Mouse (Mus musculus) forebrain, postnatal 0 days (tissue): ENCODE measurements at regions not wholly inside any gene's neighbourhood (a gene's known extent, or its start where the extent isn't known, plus 50 kb on each side); places are given as distances from the start of the nearest gene placed in this dataset.

ENCODE experiments used
- ATAC-seq: fragments of 200-750 bp; cut with Nextera tagmentation; 2 replicates; pipeline ENCODE4 v1.8.0; 2017; ENCODE audit warnings: mild to moderate bottlenecking, moderate library complexity
- DNase-seq: peaks from one replicate; pipeline ENCODE4 v3.0.0-alpha.2; 2015
- H3K27ac ChIP-seq: fragments of 300-500 bp; sonication (generic); 2 replicates; pipeline ENCODE4 v1.5.1; 2014; ENCODE audit warnings: low read depth, mild to moderate bottlenecking, antibody characterized with exemption, low read length, moderate library complexity, mixed read lengths
- H3K27me3 ChIP-seq: fragments of 300-500 bp; sonication (generic); 2 replicates; pipeline ENCODE4 v1.6.1; 2014; ENCODE audit warnings: mild to moderate bottlenecking, low read length, mixed read lengths; ENCODE audit not compliant: insufficient read depth
- H3K36me3 ChIP-seq: fragments of 300-500 bp; sonication (generic); 2 replicates; pipeline ENCODE4 v1.6.1; 2014; ENCODE audit warnings: mild to moderate bottlenecking, moderate library complexity; ENCODE audit not compliant: insufficient read depth
- H3K4me1 ChIP-seq: fragments of 300-500 bp; sonication (generic); 2 replicates; pipeline ENCODE4 v1.6.1; 2014; ENCODE audit warnings: antibody characterized with exemption; ENCODE audit not compliant: insufficient read depth
- H3K4me2 ChIP-seq: fragments of 300-500 bp; sonication (generic); 2 replicates; pipeline ENCODE4 v1.6.1; 2014; ENCODE audit warnings: low read depth, mild to moderate bottlenecking, moderate library complexity
- H3K4me3 ChIP-seq: fragments of 300-500 bp; sonication (generic); 2 replicates; pipeline ENCODE4 v1.5.1; 2014; ENCODE audit warnings: low read depth, low read length, mixed read lengths
- H3K9ac ChIP-seq: fragments of 300-500 bp; sonication (generic); 2 replicates; pipeline ENCODE4 v1.6.1; 2014; ENCODE audit warnings: mild to moderate bottlenecking
- H3K9me3 ChIP-seq: fragments of 300-500 bp; sonication (generic); 2 replicates; pipeline ENCODE4 v1.6.1; 2016; ENCODE audit warnings: low read length
- CTCF ChIP-seq: sonication (generic); IDR thresholded peaks from 2 replicates; pipeline ENCODE4 v1.5.1; 2016; ENCODE audit warnings: antibody characterized with exemption, control low read depth, low read depth
- WGBS: fragments of 180-500 bp; shearing (Covaris S2); extraction: QIAGEN DNeasy Blood & Tissue Kit; methylation state at CpG from one replicate; pipeline ENCODE4 v1.1.7; 2014; 5-methylcytosine and 5-hydroxymethylcytosine counted together

DNA sequence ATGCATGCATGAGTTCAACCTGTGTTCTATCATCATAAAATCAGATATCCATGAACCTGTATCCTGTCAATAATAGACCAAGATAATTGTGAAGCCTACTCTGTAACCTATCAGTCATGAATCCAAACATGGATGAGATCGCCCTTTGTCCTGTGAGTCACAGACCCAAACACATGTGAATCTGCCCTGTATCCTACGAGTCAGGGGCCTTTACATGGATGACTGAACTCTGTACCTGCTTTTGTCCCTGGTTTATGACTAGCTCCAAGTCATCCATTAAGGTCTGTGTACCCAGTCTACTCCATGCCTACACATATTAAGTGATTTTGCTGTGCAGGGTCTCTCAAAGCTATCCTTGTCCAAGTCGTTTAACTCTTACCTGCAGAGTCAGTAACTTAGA is 187.7 kb upstream of the Tbl1xr1 start:
- no peak overlapping the region for H3K9ac ChIP-seq
- H3K36me3 ChIP-seq = no peaks in the 10 kb centered on the region
- H3K9me3 ChIP-seq = no peaks in the 10 kb centered on the region
- no peak for ATAC-seq
- peaks cover 5% of the 10 kb centered on the region; the same call in 1 of the 2 replicates for H3K4me1 ChIP-seq
- no peak for TF ChIP-seq CTCF
- no peak for DNase-seq
- H3K4me3 ChIP-seq = no peak overlapping the region
- no peaks in the 10 kb centered on the region for H3K27me3 ChIP-seq
- H3K4me2 ChIP-seq = no peak overlapping the region
- no peak overlapping the region for H3K27ac ChIP-seq
- 89% methylated on average over 3 of the region's 3 CpGs for WGBS

DNA sequence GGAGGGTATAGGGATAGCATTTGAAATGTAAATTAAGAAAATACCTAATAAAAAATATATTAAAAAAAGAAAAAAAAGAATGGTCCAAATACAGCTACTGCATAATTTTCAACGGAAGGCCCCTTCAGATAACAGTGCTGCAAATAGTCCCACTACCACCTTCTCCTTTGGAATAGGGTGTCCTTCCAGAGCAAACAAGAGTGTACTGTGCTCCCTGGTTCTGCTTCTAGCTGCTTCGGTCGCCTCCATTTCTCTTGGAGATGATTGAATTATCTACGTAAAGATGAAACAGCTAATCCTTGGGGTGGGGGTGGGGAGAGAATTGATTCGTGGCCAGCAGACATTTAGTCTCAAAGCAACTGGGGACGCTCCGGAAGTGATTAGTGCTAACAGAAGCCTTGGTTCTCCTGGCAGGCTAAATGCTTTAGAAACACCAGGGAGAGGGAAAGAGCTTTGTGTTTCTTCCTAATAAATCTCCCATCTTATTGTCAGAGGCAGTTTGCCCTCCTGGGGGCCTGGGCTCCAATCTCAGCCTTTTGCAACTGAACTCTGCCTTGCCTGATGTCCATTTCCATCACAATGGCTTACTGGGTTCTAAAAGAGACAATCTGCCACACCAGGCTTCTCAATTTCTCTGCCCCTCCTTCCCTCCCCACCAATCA is 184.5 kb upstream of the Tbl1xr1 start:
- H3K9ac ChIP-seq = no peak overlapping the region
- H3K9me3 ChIP-seq = no peaks in the 10 kb centered on the region
- H3K4me2 ChIP-seq = no peak overlapping the region
- no peak overlapping the region for H3K27ac ChIP-seq
- no peak; the same call in 1 of the 2 replicates for ATAC-seq
- H3K4me1 ChIP-seq = peaks cover 5% of the 10 kb centered on the region; the same call in 1 of the 2 replicates
- H3K36me3 ChIP-seq = no peaks in the 10 kb centered on the region
- DNase-seq = no peak
- 13% methylated on average over 7 of the region's 7 CpGs for WGBS
- H3K4me3 ChIP-seq = no peak overlapping the region
- H3K27me3 ChIP-seq = no peaks in the 10 kb centered on the region
- TF ChIP-seq CTCF = no peak

DNA sequence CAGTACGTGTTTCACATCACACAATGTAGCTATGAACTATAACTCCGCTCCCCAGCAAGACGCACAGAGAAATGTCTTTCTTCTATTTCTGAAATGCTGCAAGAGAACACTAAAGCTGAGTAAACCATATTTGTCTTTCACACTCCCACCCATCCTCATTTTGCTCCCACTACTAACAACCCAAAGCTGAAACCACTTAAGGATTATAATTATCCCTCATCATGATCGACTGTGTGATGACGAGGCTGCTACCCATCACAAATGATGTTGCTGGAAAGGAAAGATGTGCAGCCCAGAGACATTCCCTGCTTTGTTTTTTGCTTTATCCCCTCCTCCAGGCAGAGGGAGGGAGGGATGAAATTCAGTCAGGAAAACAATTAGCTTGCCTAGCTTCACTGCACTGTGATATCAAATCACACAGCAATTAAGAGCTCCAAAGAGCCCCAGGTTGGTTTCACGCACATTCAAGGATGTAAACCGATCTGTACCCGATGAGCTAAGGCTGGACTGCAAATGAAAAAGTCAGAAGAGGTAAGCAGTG is 183.5 kb upstream of the Tbl1xr1 start:
- WGBS = 24% methylated on average over 8 of the region's 8 CpGs
- no peaks in the 10 kb centered on the region for H3K36me3 ChIP-seq
- peaks cover 5% of the 10 kb centered on the region; the same call in 1 of the 2 replicates for H3K4me1 ChIP-seq
- ATAC-seq (peak; percentile 91), DNase-seq (peak; percentile 66)
- no peak for TF ChIP-seq CTCF
- peak overlapping the region; percentile 59 for H3K27ac ChIP-seq
- H3K4me3 ChIP-seq = no peak overlapping the region
- H3K9me3 ChIP-seq = no peaks in the 10 kb centered on the region
- no peak overlapping the region for H3K9ac ChIP-seq
- no peak overlapping the region for H3K4me2 ChIP-seq
- no peaks in the 10 kb centered on the region for H3K27me3 ChIP-seq

DNA sequence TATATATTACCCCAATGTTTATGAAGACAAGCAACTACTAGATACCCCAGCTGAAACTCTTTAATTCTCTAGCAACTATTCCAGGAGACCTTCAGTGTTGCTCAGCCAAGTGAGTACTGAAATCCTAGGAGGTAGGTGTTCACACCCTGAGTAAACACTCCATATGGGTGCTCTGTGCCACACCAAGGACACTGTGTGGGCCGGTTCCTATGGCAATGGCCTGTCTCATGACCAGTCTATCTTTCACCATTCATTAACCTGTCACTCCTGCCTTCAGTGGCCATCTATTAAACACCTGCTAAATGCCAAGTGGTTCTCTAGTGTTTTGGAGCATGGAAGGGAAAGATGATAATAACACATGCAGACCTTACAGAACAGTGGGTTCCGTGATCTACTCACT is 180.9 kb upstream of the Tbl1xr1 start:
- Histone ChIP-seq H3K4me3 (no peak overlapping the region), H3K9ac (no peak overlapping the region), H3K9me3 (no peaks in the 10 kb centered on the region), H3K4me2 (no peak overlapping the region), H3K27me3 (no peaks in the 10 kb centered on the region), H3K4me1 (peaks cover 5% of the 10 kb centered on the region; the same call in 1 of the 2 replicates), H3K36me3 (no peaks in the 10 kb centered on the region), H3K27ac (no peak overlapping the region)
- no peak for TF ChIP-seq CTCF
- no peak for ATAC-seq
- DNase-seq = no peak
- WGBS = 92% methylated on average over 2 of the region's 2 CpGs

DNA sequence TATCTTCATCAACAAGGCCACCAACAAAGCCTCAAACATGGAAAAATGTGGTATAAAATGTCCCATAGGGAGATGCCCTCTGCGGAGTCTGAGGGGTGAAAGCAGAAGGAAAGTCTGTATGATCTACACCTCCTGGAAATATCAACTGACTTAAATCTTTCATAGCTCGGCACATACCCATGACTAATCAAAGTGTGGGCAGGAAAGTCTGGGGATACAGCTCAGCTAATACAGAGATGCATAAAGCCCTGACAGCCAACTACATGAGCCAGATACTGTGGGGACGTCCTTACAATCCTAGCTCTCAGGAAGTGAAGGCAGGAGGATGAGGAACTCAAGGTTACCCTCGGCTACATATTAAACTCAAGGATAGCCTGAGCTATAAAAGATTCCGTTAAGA is 178.2 kb upstream of the Tbl1xr1 start:
- TF ChIP-seq CTCF = no peak
- Histone ChIP-seq H3K4me2 (no peak overlapping the region), H3K4me1 (no peaks in the 10 kb centered on the region), H3K36me3 (no peaks in the 10 kb centered on the region), H3K9ac (no peak overlapping the region), H3K27ac (no peak overlapping the region), H3K9me3 (no peaks in the 10 kb centered on the region), H3K4me3 (no peak overlapping the region), H3K27me3 (no peaks in the 10 kb centered on the region)
- 88% methylated on average over 5 of the region's 5 CpGs for WGBS
- ATAC-seq (no peak), DNase-seq (no peak)

DNA sequence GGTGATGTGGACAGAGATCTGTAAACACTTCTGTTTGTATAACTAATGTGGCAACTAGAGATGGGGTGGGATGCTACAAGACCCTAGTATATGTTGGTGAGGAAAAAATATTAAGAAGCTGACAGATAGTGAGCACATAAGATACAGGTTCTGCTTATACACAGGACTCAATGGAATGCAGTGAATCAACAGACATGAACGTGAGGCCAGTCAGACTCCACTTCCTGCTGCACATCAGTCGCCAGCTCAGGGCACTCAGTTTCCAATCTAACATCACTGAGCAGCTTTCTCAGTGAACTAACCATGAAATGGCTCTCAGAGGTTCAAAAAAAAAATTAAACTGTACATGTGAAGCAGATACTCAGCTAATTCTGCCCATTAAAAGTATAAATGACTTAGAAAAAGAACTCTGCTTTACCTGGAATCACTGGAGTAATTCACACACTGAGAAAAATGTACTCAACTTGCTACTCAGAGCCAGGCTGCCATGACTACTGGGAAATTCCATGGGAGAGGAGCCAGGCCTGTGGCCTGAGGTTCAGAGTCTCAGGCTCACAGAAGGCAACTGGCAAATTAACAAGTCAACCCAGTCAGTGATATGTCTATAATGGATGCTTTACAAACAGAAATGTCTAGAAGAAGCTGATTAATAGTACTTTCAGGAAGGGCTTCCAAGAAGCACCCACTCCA is 170.9 kb upstream of the Tbl1xr1 start:
- no peaks in the 10 kb centered on the region for H3K27me3 ChIP-seq
- 72% methylated on average over 2 of the region's 2 CpGs for WGBS
- no peaks in the 10 kb centered on the region for H3K4me1 ChIP-seq
- no peak overlapping the region for H3K4me3 ChIP-seq
- no peak for ATAC-seq
- H3K9ac ChIP-seq = no peak overlapping the region
- no peak for TF ChIP-seq CTCF
- H3K36me3 ChIP-seq = no peaks in the 10 kb centered on the region
- no peaks in the 10 kb centered on the region for H3K9me3 ChIP-seq
- no peak overlapping the region for H3K4me2 ChIP-seq
- no peak overlapping the region for H3K27ac ChIP-seq
- DNase-seq = no peak

DNA sequence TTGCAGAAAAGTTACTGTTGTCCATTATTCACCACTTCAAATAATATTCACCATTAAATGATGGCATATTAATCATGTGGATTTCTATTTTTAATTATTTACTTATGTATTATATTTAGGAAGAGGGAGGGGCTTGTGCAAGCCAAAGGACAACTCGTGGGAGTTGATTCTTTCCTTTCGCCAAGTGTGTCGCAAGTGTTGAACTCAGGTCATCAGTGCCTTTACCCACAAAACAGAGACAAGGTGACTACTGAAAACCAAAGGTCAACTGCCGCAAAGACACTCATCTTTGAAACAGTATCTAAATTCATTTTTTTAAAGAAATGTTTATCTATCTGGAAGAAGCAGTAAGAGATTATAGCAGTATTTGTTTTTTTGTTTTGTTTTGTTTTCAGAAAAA is 167.6 kb upstream of the Tbl1xr1 start:
- Histone ChIP-seq H3K27me3 (no peaks in the 10 kb centered on the region), H3K4me2 (no peak overlapping the region), H3K36me3 (no peaks in the 10 kb centered on the region), H3K9ac (no peak overlapping the region), H3K9me3 (no peaks in the 10 kb centered on the region), H3K4me1 (no peaks in the 10 kb centered on the region), H3K4me3 (no peak overlapping the region), H3K27ac (no peak overlapping the region)
- no peak for DNase-seq
- 95% methylated on average over 4 of the region's 4 CpGs for WGBS
- no peak for ATAC-seq
- no peak for TF ChIP-seq CTCF
